In genomic region chr1:167242191-167242681, GRCm38 (mm10) we compare ENCODE assay signal across 9 mouse cellular contexts. TPM values are rescaled to one million over a fixed set of nuclear protein-coding genes. Genes with fewer than 3 reads are reported as not detected.
DNase-seq lines count a peak whose midpoint lies in the region; ATAC-seq and TF ChIP-seq lines count a peak whose summit lies in the region.
"Had no signal": no experiment of that assay in that cellular context is flagged by ENCODE, and none has a peak within 500 bp of the region (broad histone marks: within the 10 kb centered on the region; RNA-seq: fewer than 3 reads in every experiment).

No protein-coding gene starts in this region.

- DNase-seq in midbrain, embryonic 10.5 days (ENCODE audit: low spot score): no peak
- DNase-seq in midbrain, postnatal 0 days (ENCODE audit: low spot score): no peak
- peak; percentile 72 for DNase-seq in brain, adult 2 months (ENCODE audit: low read depth, low spot score)
- DNase-seq in limb, embryonic 11.5 days (ENCODE audit: low spot score): no peak
- peak; percentile 89 for DNase-seq in thymus, postnatal 0 days (ENCODE audit: low spot score)
- DNase-seq in gastrocnemius, postnatal 25 days: no peak
- no peak for DNase-seq in heart, adult 8-10 months (ENCODE audit: low spot score)
- DNase-seq in left cerebral cortex, postnatal 10 days (ENCODE audit: extremely low spot score in 1 of 2, low spot score in 2 of 2): no peak

- no peaks in the 10 kb centered on the region for H3K9me3 ChIP-seq in midbrain, embryonic 10.5 days (replicated peaks)
- H3K9me3 ChIP-seq in midbrain, postnatal 0 days (ENCODE audit: low read length): no peaks in the 10 kb centered on the region
- H3K9me3 ChIP-seq in limb, embryonic 11.5 days (ENCODE audit: control insufficient read depth, low read length): no peaks in the 10 kb centered on the region
- H3K9me3 ChIP-seq: hindbrain, embryonic 15.5 days had no signal

- intact Hi-C loops in left cerebral cortex, postnatal 10 days (cut with DNase I): no loop called here

- no peak for TF ChIP-seq CTCF in midbrain, postnatal 0 days (IDR thresholded peaks at IDR 0.05)

- ATAC-seq in midbrain, postnatal 0 days (ENCODE audit: low FRiP score): no peak
- ATAC-seq in limb, embryonic 11.5 days (ENCODE audit: insufficient number of reproducible peaks, low FRiP score, low TSS enrichment, low read depth): peak; percentile 36; the same call in 1 of the 2 replicates

- H3K4me2 ChIP-seq in midbrain, postnatal 0 days (ENCODE audit: low read depth, low read length, poor library complexity, severe bottlenecking): no peak overlapping the region
- no peak overlapping the region; the same call in 1 of the 2 replicates for H3K4me2 ChIP-seq in limb, embryonic 11.5 days (ENCODE audit: low read depth, severe bottlenecking)
- H3K4me2 ChIP-seq: hindbrain, embryonic 15.5 days had no signal

- 53% methylated on average over 7 of the region's 7 CpGs for WGBS in midbrain, embryonic 10.5 days
- WGBS in midbrain, postnatal 0 days: 35% methylated on average over 7 of the region's 7 CpGs
- 36% methylated on average over 7 of the region's 7 CpGs for WGBS in limb, embryonic 11.5 days

- H3K27ac ChIP-seq in midbrain, embryonic 10.5 days (replicated peaks): peak overlapping the region; percentile 81
- H3K27ac ChIP-seq in midbrain, postnatal 0 days (ENCODE audit: low read depth, low read length): no peak overlapping the region
- no peak overlapping the region for H3K27ac ChIP-seq in limb, embryonic 11.5 days (replicated peaks; ENCODE audit: low read depth, low read length)
- H3K27ac ChIP-seq: hindbrain, embryonic 15.5 days had no signal

- H3K4me3 ChIP-seq in midbrain, embryonic 10.5 days: no peak overlapping the region
- no peak overlapping the region for H3K4me3 ChIP-seq in midbrain, postnatal 0 days (ENCODE audit: low read depth, low read length)
- no peak overlapping the region for H3K4me3 ChIP-seq in limb, embryonic 11.5 days (ENCODE audit: low read depth, low read length)
- H3K4me3 ChIP-seq: hindbrain, embryonic 15.5 days had no signal

- H3K36me3 ChIP-seq in midbrain, embryonic 10.5 days: 0 out of 2 replicates have a peak, but pooled peaks cover 7% of the 10 kb centered on the region
- H3K36me3 ChIP-seq in midbrain, postnatal 0 days (ENCODE audit: insufficient read depth, low read length): no peaks in the 10 kb centered on the region
- H3K36me3 ChIP-seq in limb, embryonic 11.5 days (ENCODE audit: control insufficient read depth, insufficient read depth, low read length): no peaks in the 10 kb centered on the region
- H3K36me3 ChIP-seq: hindbrain, embryonic 15.5 days had no signal

- H3K4me1 ChIP-seq in midbrain, embryonic 10.5 days: peaks cover 85% of the 10 kb centered on the region
- H3K4me1 ChIP-seq in midbrain, postnatal 0 days (ENCODE audit: insufficient read depth, low read length): peaks cover 3% of the 10 kb centered on the region; the same call in 1 of the 2 replicates
- H3K4me1 ChIP-seq in limb, embryonic 11.5 days (ENCODE audit: control insufficient read depth, insufficient read depth, low read length): peaks cover 46% of the 10 kb centered on the region

- no peaks in the 10 kb centered on the region for H3K27me3 ChIP-seq in midbrain, embryonic 10.5 days (ENCODE audit: low read depth, poor library complexity, severe bottlenecking)
- no peaks in the 10 kb centered on the region for H3K27me3 ChIP-seq in midbrain, postnatal 0 days (ENCODE audit: insufficient read depth, low read length)
- H3K27me3 ChIP-seq in limb, embryonic 11.5 days (ENCODE audit: control insufficient read depth, insufficient read depth, low read length): no peaks in the 10 kb centered on the region
- H3K27me3 ChIP-seq: hindbrain, embryonic 15.5 days had no signal

- H3K9ac ChIP-seq in midbrain, postnatal 0 days (replicated peaks; ENCODE audit: low read length, poor library complexity, severe bottlenecking): no peak overlapping the region
- H3K9ac ChIP-seq in limb, embryonic 11.5 days (ENCODE audit: low read length): no peak overlapping the region
- H3K9ac ChIP-seq: hindbrain, embryonic 15.5 days had no signal

RNA-seq across cellular contexts. Expression of gene Uck2, which starts 42.9 kb away (rescaled TPM):
- 101 and 109 TPM in 2 replicates for polyA plus RNA-seq in midbrain, embryonic 10.5 days (2016; fragmentation: Nextera tagmentation; extraction: Ambion mirVana)
- total RNA-seq in midbrain, postnatal 0 days (2014; rRNA removed): 54.4 and 74.2 TPM in 2 replicates
- 32.7 and 42.7 TPM in 2 replicates for polyA plus RNA-seq in midbrain, postnatal 0 days (2015; fragmentation: Nextera tagmentation; extraction: Ambion mirVana)
- polyA plus RNA-seq in limb, embryonic 11.5 days (2014; fragmentation: Nextera tagmentation; extraction: Ambion mirVana): 138 and 143 TPM in 2 replicates
- 165 and 193 TPM in 2 replicates for polyA plus RNA-seq in thymus, postnatal 0 days (2015; fragmentation: Nextera tagmentation; extraction: Ambion mirVana)
- 10 to 100 TPM; 16.9 to 29.3 TPM for total RNA-seq in gastrocnemius, postnatal 25 days (2021)
- 10 to 100 TPM; 38.7 to 50.3 (median 43.4) TPM for total RNA-seq in heart, adult 8-10 months (2022)
- total RNA-seq in left cerebral cortex, postnatal 10 days (2021): 10 to 100 TPM; 76.6 to 78.0 TPM

Comparison
In these comparisons a context has a peak if more than half of its experiments do, and no peak if none do; other contexts are left out.
1. DNase-seq: peak in brain, adult 2 months (single experiment) and thymus, postnatal 0 days (single experiment); none in midbrain, embryonic 10.5 days (single experiment), midbrain, postnatal 0 days (single experiment), limb, embryonic 11.5 days (single experiment), gastrocnemius, postnatal 25 days (single experiment), heart, adult 8-10 months (single experiment) and left cerebral cortex, postnatal 10 days (0 of 2).